Mouse (Mus musculus): ENCODE data around the gene Ahdc1. TPM values are rescaled to one million over a fixed set of nuclear protein-coding genes. Genes with fewer than 3 reads are reported as not detected.
"Not testable (repeated sequence)": the region's sequence is repeated elsewhere in the genome, so short reads cannot be mapped to it uniquely, and the experiment has no call there.

The Ahdc1 gene
- polyA plus RNA-seq, 1 experiment from 2014 or later, result 5.3 TPM

DNA sequence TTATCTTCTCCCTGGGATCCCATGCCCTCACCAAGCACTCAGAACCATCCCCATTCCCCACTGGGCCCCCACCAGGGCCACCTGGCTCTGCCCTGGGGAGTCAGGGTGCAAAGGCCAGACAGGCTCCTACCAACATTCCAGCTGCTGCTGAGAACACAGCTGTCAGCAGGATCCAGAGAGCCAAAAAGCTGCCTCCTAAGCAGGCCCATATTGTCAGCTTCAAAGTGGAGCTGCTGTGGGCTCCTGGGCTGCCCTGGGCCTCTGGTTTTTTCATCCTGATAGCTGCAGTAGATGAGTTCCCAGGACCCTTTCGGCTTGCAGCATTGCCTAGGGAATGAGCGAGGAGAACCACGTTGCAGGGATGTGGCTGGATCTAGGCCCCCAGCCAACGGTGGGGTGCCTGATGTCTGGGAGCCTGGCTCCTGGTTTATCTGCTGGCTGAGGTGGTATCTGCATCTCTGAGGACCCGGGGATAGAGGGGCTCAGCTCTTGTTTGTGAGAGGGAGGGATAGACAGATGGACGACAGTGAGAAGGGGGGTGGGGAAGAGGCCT is 82.5 kb downstream of the Ahdc1 start:
- H3K27ac ChIP-seq (ENCODE audit: low read length), result peak overlapping the region; percentile 91
- 17% methylated on average over 6 of the region's 6 CpGs for WGBS
- peak; percentile 66 for ATAC-seq
- no peaks in the 10 kb centered on the region for H3K9me3 ChIP-seq (ENCODE audit: control insufficient read depth, low read length)
- H3K4me2 ChIP-seq (ENCODE audit: low read depth, low read length), result peak overlapping the region; percentile 37
- peak overlapping the region; percentile 57 for H3K9ac ChIP-seq (ENCODE audit: low read depth, low read length)
- no peak overlapping the region for H3K4me3 ChIP-seq (ENCODE audit: low read length)
- no peaks in the 10 kb centered on the region for H3K36me3 ChIP-seq (ENCODE audit: control insufficient read depth, insufficient read depth, low read length)
- no peaks in the 10 kb centered on the region for H3K27me3 ChIP-seq (replicated peaks; ENCODE audit: control insufficient read depth, insufficient read depth, low read length)
- H3K4me1 ChIP-seq (ENCODE audit: control insufficient read depth, insufficient read depth, low read length), result peaks cover 66% of the 10 kb centered on the region

DNA sequence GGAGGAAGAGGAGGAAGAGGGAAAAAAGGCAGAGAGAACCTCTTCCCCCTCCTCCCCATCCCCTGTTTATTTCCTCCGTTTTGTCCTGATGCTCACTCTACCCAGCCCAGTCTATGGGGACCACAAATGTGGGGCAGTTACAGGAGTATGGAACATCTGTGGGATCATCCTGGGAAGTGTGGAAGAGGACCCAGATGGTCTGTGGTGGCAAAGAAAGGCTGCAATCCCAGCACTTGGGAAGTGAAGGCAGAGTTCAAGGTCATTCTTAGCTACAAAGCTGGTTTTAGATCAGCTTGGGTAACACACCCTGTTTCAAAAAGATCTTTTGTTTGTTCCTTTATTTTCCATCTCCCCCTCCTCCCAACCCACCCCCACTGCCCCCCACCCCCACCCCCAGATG is 83.2 kb downstream of the Ahdc1 start:
- no peak for ATAC-seq
- Histone ChIP-seq H3K36me3 (ENCODE audit: control insufficient read depth, insufficient read depth, low read length) (no peaks in the 10 kb centered on the region), H3K4me1 (ENCODE audit: control insufficient read depth, insufficient read depth, low read length) (peaks cover 63% of the 10 kb centered on the region), H3K4me3 (ENCODE audit: low read length) (no peak overlapping the region), H3K9ac (ENCODE audit: low read depth, low read length) (0 out of 2 replicates have a peak overlapping the region, but pooled peaks have one; percentile 16), H3K9me3 (ENCODE audit: control insufficient read depth, low read length) (no peaks in the 10 kb centered on the region), H3K27me3 (replicated peaks; ENCODE audit: control insufficient read depth, insufficient read depth, low read length) (no peaks in the 10 kb centered on the region), H3K4me2 (ENCODE audit: low read depth, low read length) (no peak overlapping the region), H3K27ac (ENCODE audit: low read length) (peak overlapping the region; percentile 91)
- 40% methylated on average over 1 of the region's 1 CpGs for WGBS

- Histone ChIP-seq H3K27ac (ENCODE audit: low read length) (peak overlapping the region; percentile 91), H3K4me1 (ENCODE audit: control insufficient read depth, insufficient read depth, low read length) (peaks cover 55% of the 10 kb centered on the region), H3K36me3 (ENCODE audit: control insufficient read depth, insufficient read depth, low read length) (no peaks in the 10 kb centered on the region), H3K4me3 (ENCODE audit: low read length) (peak overlapping the region; percentile 14), H3K9ac (ENCODE audit: low read depth, low read length) (peak overlapping the region; percentile 55), H3K27me3 (replicated peaks; ENCODE audit: control insufficient read depth, insufficient read depth, low read length) (no peaks in the 10 kb centered on the region), H3K9me3 (ENCODE audit: control insufficient read depth, low read length) (no peaks in the 10 kb centered on the region), H3K4me2 (ENCODE audit: low read depth, low read length) (peak overlapping the region; percentile 19)
- ATAC-seq, result peak; percentile 37
- WGBS, result 42% methylated on average over 16 of the region's 16 CpGs
These were observed 84.1 kb downstream of the Ahdc1 start for GRCm38 (mm10) chr4:133094936-133095733.

GRCm38 (mm10) chr4:133095734-133096065 is 84.6 kb downstream of the Ahdc1 start:
- 16% methylated on average over 3 of the region's 3 CpGs for WGBS
- not testable (repeated sequence) for H3K36me3 ChIP-seq (ENCODE audit: control insufficient read depth, insufficient read depth, low read length); H3K9me3 ChIP-seq (ENCODE audit: control insufficient read depth, low read length); ATAC-seq; H3K27me3 ChIP-seq (replicated peaks; ENCODE audit: control insufficient read depth, insufficient read depth, low read length)
- peak overlapping the region; percentile 14 for H3K4me3 ChIP-seq (ENCODE audit: low read length)
- H3K9ac ChIP-seq (ENCODE audit: low read depth, low read length), result peak overlapping the region; percentile 55
- H3K4me1 ChIP-seq (ENCODE audit: control insufficient read depth, insufficient read depth, low read length), result peaks cover 49% of the 10 kb centered on the region
- peak overlapping the region; percentile 91 for H3K27ac ChIP-seq (ENCODE audit: low read length)
- peak overlapping the region; percentile 19 for H3K4me2 ChIP-seq (ENCODE audit: low read depth, low read length)

- peak overlapping the region; percentile 36 for H3K4me3 ChIP-seq (ENCODE audit: low read length)
- WGBS, result under 1% methylated on average over 11 of the region's 26 CpGs
- H3K36me3 ChIP-seq (ENCODE audit: control insufficient read depth, insufficient read depth, low read length); H3K4me2 ChIP-seq (ENCODE audit: low read depth, low read length); H3K27ac ChIP-seq (ENCODE audit: low read length); H3K9me3 ChIP-seq (ENCODE audit: control insufficient read depth, low read length); H3K27me3 ChIP-seq (replicated peaks; ENCODE audit: control insufficient read depth, insufficient read depth, low read length); H3K9ac ChIP-seq (ENCODE audit: low read depth, low read length); ATAC-seq: not testable (repeated sequence)
- peaks cover 40% of the 10 kb centered on the region for H3K4me1 ChIP-seq (ENCODE audit: control insufficient read depth, insufficient read depth, low read length)
These were observed 85.6 kb downstream of the Ahdc1 start for GRCm38 (mm10) chr4:133096671-133097070.

DNA sequence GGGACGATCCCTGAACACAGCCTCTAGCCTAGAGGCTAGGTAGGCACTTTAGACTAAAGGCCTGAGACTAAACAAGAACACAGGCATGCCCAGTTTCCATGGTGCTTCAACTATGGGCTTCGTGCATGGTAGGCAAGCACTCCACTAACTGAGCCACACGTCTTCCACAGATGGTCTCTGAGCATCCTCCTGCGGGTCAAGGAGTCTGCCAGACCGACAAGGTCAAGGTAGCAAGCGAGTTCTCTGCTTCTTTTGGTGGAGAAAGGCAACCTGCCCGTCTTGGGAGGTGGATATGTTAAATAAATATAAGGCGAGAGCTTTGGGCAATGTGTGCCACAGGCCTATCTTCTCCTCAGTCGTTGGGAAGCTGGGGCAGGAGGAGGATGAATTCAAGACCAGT is 90.7 kb downstream of the Ahdc1 start:
- H3K27ac ChIP-seq (ENCODE audit: low read length), result peak overlapping the region; percentile 70
- H3K9ac ChIP-seq (ENCODE audit: low read depth, low read length), result no peak overlapping the region
- H3K4me3 ChIP-seq (ENCODE audit: low read length), result no peak overlapping the region
- ATAC-seq, result peak; percentile 10; the same call in 1 of the 2 replicates
- 78% methylated on average over 9 of the region's 9 CpGs for WGBS
- peaks cover 14% of the 10 kb centered on the region for H3K4me1 ChIP-seq (ENCODE audit: control insufficient read depth, insufficient read depth, low read length)
- H3K4me2 ChIP-seq (ENCODE audit: low read depth, low read length), result no peak overlapping the region
- H3K9me3 ChIP-seq (ENCODE audit: control insufficient read depth, low read length), result no peaks in the 10 kb centered on the region
- no peaks in the 10 kb centered on the region for H3K36me3 ChIP-seq (ENCODE audit: control insufficient read depth, insufficient read depth, low read length)
- H3K27me3 ChIP-seq (replicated peaks; ENCODE audit: control insufficient read depth, insufficient read depth, low read length), result no peaks in the 10 kb centered on the region

DNA sequence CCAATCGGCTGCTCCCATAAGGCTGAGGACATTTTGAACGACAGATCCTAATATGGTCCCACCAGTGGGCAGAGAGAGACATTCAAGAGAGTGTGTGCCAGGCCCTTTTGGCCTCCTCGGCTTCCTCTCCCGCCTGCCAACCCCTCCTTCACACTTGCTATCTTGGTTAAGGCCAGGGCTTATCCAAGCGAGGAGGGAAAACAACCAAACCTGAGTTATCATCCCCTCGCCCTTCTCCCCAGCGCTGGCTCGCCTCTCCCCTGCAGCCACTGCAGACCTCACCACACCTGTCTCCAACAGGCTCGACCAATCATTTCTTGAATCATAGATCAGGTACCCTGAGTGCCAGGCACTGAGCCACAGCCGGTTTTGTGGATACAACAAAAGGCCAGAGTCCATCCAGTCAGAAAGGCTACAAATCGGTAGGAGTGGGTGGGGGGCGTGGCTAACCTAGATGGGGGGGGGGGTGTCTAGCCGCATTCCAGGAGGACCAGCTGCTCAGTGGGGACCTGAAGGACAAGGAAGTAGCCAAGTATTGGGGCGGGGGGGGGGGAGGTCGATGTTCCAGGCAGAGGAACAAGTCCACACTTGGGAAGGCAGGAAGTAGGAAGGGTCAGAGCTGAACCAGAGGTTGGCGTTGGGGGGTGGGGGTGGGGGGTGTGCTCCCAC is 92.6 kb downstream of the Ahdc1 start:
- peak; percentile 84 for ATAC-seq
- Histone ChIP-seq H3K4me1 (ENCODE audit: control insufficient read depth, insufficient read depth, low read length) (peaks cover 22% of the 10 kb centered on the region), H3K4me3 (ENCODE audit: low read length) (peak overlapping the region; percentile 5; the same call in 1 of the 2 replicates), H3K4me2 (ENCODE audit: low read depth, low read length) (peak overlapping the region; percentile 38), H3K27me3 (replicated peaks; ENCODE audit: control insufficient read depth, insufficient read depth, low read length) (no peaks in the 10 kb centered on the region), H3K27ac (ENCODE audit: low read length) (peak overlapping the region; percentile 90), H3K36me3 (ENCODE audit: control insufficient read depth, insufficient read depth, low read length) (no peaks in the 10 kb centered on the region), H3K9me3 (ENCODE audit: control insufficient read depth, low read length) (no peaks in the 10 kb centered on the region), H3K9ac (ENCODE audit: low read depth, low read length) (peak overlapping the region; percentile 43)
- WGBS, result 20% methylated on average over 14 of the region's 16 CpGs

- Histone ChIP-seq H3K9me3 (ENCODE audit: control insufficient read depth, low read length) (no peaks in the 10 kb centered on the region), H3K36me3 (ENCODE audit: control insufficient read depth, insufficient read depth, low read length) (no peaks in the 10 kb centered on the region), H3K27me3 (replicated peaks; ENCODE audit: control insufficient read depth, insufficient read depth, low read length) (no peaks in the 10 kb centered on the region), H3K4me1 (ENCODE audit: control insufficient read depth, insufficient read depth, low read length) (peaks cover 24% of the 10 kb centered on the region), H3K27ac (ENCODE audit: low read length) (peak overlapping the region; percentile 90), H3K4me2 (ENCODE audit: low read depth, low read length) (peak overlapping the region; percentile 38; the same call in 1 of the 2 replicates), H3K4me3 (ENCODE audit: low read length) (no peak overlapping the region), H3K9ac (ENCODE audit: low read depth, low read length) (peak overlapping the region; percentile 43; the same call in 1 of the 2 replicates)
- WGBS, result 24% methylated on average over 10 of the region's 10 CpGs
- peak; percentile 57 for ATAC-seq
These were observed 93.1 kb downstream of the Ahdc1 start for GRCm38 (mm10) chr4:133104194-133104569.

DNA sequence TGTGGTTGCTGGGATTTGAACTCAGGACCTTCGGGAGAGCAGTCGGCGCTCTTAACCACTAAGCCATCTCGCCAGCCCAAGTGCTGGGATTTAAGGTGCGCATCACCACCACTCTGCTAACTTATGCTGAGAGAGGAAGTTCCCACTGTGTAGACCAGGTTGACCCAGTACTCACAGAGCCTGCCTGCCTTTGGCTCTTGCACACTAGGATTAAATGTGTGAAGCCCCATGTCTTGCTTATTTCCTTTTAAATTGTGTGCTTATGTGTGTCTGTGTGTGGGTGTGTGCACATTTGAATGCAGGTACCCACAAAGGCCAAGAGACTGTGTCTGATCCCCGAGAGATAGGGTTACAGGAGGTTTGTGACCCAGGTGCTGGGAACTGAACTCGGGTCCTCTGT is 95.6 kb downstream of the Ahdc1 start:
- H3K36me3 ChIP-seq (ENCODE audit: control insufficient read depth, insufficient read depth, low read length), result no peaks in the 10 kb centered on the region
- no peak overlapping the region for H3K4me2 ChIP-seq (ENCODE audit: low read depth, low read length)
- no peak overlapping the region for H3K4me3 ChIP-seq (ENCODE audit: low read length)
- WGBS, result 99% methylated on average over 7 of the region's 7 CpGs
- peaks cover 23% of the 10 kb centered on the region for H3K4me1 ChIP-seq (ENCODE audit: control insufficient read depth, insufficient read depth, low read length)
- H3K9ac ChIP-seq (ENCODE audit: low read depth, low read length), result no peak overlapping the region
- no peak overlapping the region for H3K27ac ChIP-seq (ENCODE audit: low read length)
- H3K9me3 ChIP-seq (ENCODE audit: control insufficient read depth, low read length), result no peaks in the 10 kb centered on the region
- H3K27me3 ChIP-seq (replicated peaks; ENCODE audit: control insufficient read depth, insufficient read depth, low read length), result no peaks in the 10 kb centered on the region
- ATAC-seq, result no peak

Data from intestine, embryonic 16.5 days (tissue).